Mouse (Mus musculus): ENCODE results near the gene Ext2. TPM values are rescaled to one million over a fixed set of nuclear protein-coding genes. Genes with fewer than 3 reads are reported as not detected.

The Ext2 gene
- polyA plus RNA-seq, 1 experiment from 2014 or later, result 114 TPM

Other genes starting within 250 kb of the Ext2 start
- 2.1 and 2.4 TPM in 2 replicates for gene Alx4, start 180.2 kb downstream of the Ext2 start, polyA plus RNA-seq (2015; fragmentation: Nextera tagmentation; extraction: Ambion mirVana)
- 6.5 and 7.8 TPM in 2 replicates for gene Accs, start 27.4 kb upstream of the Ext2 start, polyA plus RNA-seq (2015; fragmentation: Nextera tagmentation; extraction: Ambion mirVana)
- gene Accsl, start 46.6 kb upstream of the Ext2 start, polyA plus RNA-seq (2015; fragmentation: Nextera tagmentation; extraction: Ambion mirVana), result not detected in 2 replicates
- gene Gm13889, start 134.6 kb upstream of the Ext2 start, polyA plus RNA-seq (2015; fragmentation: Nextera tagmentation; extraction: Ambion mirVana), result 3.6 and 4.0 TPM in 2 replicates
- not detected in 2 replicates for gene Gm27027, start 173.8 kb upstream of the Ext2 start, polyA plus RNA-seq (2015; fragmentation: Nextera tagmentation; extraction: Ambion mirVana)
- gene Alkbh3, start 188.2 kb upstream of the Ext2 start, polyA plus RNA-seq (2015; fragmentation: Nextera tagmentation; extraction: Ambion mirVana), result 63.1 and 69.3 TPM in 2 replicates